Mouse (Mus musculus) lung, adult 2 months (tissue): Measurements from ENCODE around the gene Vgll4. TPM values are rescaled to one million over a fixed set of nuclear protein-coding genes. Genes with fewer than 3 reads are reported as not detected.
A peak's percentile ranks its signal among the peaks of the same experiment; 100 is the strongest.

Experiments used
- DNase-seq: peaks from one replicate; pipeline ENCODE4 v3.0.0; 2022
- H3K4me1 ChIP-seq: fragments of 200-500 bp; 2 replicates; pipeline ENCODE4 v1.6.1; 2011; ENCODE audit warnings: low read length; ENCODE audit not compliant: control insufficient read depth, insufficient read depth
- H3K4me3 ChIP-seq: fragments of 200-500 bp; replicated peaks from 2 replicates; pipeline ENCODE3; 2011; ENCODE audit warnings: low read depth, mild to moderate bottlenecking, control low read depth, low read length; ENCODE audit errors: extremely low read depth
- CTCF ChIP-seq: fragments of 200-500 bp; IDR thresholded peaks from 2 replicates; pipeline ENCODE4 v1.5.1; 2011; ENCODE audit warnings: mild to moderate bottlenecking, low read length, control low read depth; ENCODE audit not compliant: insufficient read depth
- POLR2A ChIP-seq: fragments of 200-500 bp; IDR thresholded peaks from 2 replicates; pipeline ENCODE4 v1.6.1; 2011; ENCODE audit warnings: low read depth, mild to moderate bottlenecking, control low read depth, low read length, borderline replicate concordance; ENCODE audit errors: extremely low read depth
- WGBS: fragments of 180-500 bp; shearing (Covaris S2); methylation state at CpG from one replicate; pipeline ENCODE4 v1.1.7; 2018; 5-methylcytosine and 5-hydroxymethylcytosine counted together
- polyA plus RNA-seq: library from polyadenylated mRNA; depleted of rRNA; stranded (reverse); fragments of >200 nt; gene quantifications from 2 replicates; pipeline ENCODE4 v1.2.3, GENCODE M21; 2012

Vgll4 gene
- polyA plus RNA-seq, 1 experiment, result 80.8 TPM

DNA sequence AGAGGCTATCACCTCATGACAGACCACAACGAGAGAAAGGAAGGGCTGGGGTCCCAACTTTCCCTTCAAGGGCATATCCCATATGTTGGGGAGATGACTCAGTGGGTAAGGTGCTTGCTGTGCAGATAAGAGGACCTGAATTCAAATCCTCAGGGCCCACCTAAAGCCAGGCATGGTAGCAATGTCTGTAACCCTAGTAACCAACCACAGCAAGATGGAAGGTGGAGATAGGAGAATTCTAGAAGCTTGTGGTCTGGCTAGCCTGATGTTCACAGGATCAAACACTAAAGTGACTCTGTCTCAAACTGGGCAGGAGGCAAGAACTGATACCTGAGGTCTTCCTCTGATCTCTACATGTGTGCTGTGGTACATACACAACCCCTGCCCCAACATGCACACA lies 9.9 kb upstream of the Vgll4 start:
- Histone ChIP-seq H3K4me3 (no peak overlapping the region), H3K4me1 (no peaks in the 10 kb centered on the region)
- DNase-seq, result no peak
- 58% methylated on average over 1 of the region's 1 CpGs for WGBS
- TF ChIP-seq POLR2A (no peak), CTCF (no peak)

DNA sequence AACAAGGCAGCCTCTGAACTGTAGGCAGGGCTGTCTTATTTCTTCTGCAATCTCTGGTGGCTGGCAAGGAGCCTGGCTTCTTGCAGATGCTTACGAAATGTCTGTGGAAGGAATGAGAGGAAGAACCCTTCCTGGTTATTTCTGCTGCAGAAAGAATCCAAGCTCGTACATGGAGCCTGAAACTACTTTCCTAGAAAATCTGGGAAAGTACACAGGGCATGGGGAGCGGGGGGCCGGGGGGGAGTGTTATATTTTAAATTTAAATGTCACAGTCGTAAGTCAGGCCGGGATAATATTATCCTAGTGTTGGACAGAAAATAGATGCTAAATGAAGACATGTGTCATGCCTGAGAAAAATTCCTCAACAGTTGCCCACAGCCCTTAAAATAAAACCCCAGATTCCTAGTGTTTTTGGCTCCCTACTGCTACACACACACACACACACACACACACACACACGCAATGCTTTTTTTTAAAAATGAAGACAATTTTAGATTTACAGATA lies 7.2 kb upstream of the Vgll4 start:
- 68% methylated on average over 7 of the region's 7 CpGs for WGBS
- Histone ChIP-seq H3K4me1 (no peaks in the 10 kb centered on the region), H3K4me3 (no peak overlapping the region)
- DNase-seq, result no peak
- TF ChIP-seq CTCF, result no peak
- TF ChIP-seq POLR2A, result no peak

DNA sequence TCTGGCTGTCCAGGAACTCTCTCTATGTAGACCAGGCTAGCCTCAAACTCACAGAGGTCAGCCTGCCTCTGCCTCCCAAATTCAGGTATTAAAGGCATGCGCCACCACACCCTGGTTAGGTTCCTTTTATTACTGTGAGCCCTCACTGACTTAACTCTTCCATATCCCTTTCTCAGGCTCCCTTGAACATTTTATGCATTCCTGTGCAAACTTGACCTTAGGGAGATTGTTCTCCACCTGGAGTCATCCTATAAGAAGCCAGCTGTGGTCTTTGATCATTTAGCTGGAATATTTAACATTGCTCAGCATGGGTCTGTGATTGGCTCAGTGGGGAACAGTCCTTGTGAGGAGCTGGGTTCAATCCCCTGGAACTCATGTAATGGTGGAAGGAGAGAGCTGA lies 4.5 kb upstream of the Vgll4 start:
- Histone ChIP-seq H3K4me3 (no peak overlapping the region), H3K4me1 (0 out of 2 replicates have a peak, but pooled peaks cover 3% of the 10 kb centered on the region)
- no peak for DNase-seq
- no peak for TF ChIP-seq CTCF
- TF ChIP-seq POLR2A, result no peak
- 93% methylated on average over 1 of the region's 1 CpGs for WGBS

DNA sequence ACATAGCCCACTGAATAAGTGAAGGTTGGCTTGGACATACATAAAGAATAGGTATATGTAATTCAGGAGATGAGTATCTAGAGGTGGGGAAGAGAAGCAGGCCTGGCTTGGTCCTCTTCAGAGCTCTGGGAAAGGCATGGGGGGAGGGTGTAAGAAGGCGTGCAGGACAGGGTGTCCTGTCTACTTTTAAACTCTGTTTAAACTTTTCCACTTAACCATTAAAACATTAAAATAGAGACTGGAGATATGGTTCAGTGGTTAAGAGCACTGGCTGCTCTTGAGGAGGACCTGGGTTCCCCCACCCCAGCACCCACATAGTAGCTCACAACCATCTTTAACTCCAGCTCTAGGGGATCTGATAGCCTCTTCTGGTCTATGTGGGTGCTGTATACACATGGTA lies 3.2 kb upstream of the Vgll4 start:
- Histone ChIP-seq H3K4me3 (no peak overlapping the region), H3K4me1 (0 out of 2 replicates have a peak, but pooled peaks cover 4% of the 10 kb centered on the region)
- TF ChIP-seq POLR2A (no peak), CTCF (no peak)
- WGBS, result 79% methylated on average over 1 of the region's 1 CpGs
- no peak for DNase-seq

DNA sequence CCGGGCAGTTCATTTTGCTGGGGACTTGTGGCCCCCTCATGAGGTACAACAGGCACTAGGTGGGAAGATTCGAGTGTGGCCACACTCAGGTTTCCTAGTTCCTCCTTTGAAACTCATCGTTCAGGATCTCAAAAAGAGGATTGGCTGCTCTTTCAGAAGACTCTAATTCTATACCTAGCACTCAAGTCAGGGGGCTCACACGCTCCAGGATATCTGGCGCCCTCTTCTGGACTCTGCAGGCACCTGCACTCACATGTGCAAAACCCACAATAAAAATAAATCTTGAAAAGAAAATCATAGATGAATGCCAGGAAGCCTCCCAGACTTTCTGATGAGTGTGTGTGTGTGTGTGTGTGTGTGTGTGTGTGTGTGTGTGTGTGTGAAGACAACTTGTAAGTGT lies 1.1 kb upstream of the Vgll4 start:
- 67% methylated on average over 5 of the region's 5 CpGs for WGBS
- H3K4me3 ChIP-seq, result no peak overlapping the region
- no peak for DNase-seq
- 0 out of 2 replicates have a peak, but pooled peaks cover 4% of the 10 kb centered on the region for H3K4me1 ChIP-seq
- TF ChIP-seq POLR2A (no peak), CTCF (peak; percentile 34)

DNA sequence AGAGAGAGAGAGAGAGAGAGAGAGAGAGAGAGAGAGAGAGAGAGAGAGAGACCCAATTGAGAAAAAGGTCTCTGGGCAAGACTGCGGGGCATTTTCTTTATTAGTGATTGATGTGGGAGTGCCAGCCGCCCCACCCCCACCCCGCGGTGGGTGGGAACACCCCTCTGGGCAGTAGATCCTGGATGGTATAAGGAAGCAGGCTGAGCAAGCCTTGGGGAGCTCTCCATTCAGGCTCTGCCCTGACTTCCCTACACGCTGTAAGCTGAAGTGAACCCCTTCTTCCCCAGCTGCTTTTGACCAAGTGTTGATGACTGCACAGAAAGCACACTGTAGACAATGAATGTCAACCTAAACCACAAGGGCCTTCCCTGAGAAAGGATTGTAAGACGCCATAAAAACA lies 592 bp upstream of the Vgll4 start:
- 27% methylated on average over 6 of the region's 6 CpGs for WGBS
- 0 out of 2 replicates have a peak, but pooled peaks cover 4% of the 10 kb centered on the region for H3K4me1 ChIP-seq
- H3K4me3 ChIP-seq, result no peak overlapping the region
- no peak for DNase-seq
- TF ChIP-seq CTCF, result no peak
- TF ChIP-seq POLR2A, result no peak

DNA sequence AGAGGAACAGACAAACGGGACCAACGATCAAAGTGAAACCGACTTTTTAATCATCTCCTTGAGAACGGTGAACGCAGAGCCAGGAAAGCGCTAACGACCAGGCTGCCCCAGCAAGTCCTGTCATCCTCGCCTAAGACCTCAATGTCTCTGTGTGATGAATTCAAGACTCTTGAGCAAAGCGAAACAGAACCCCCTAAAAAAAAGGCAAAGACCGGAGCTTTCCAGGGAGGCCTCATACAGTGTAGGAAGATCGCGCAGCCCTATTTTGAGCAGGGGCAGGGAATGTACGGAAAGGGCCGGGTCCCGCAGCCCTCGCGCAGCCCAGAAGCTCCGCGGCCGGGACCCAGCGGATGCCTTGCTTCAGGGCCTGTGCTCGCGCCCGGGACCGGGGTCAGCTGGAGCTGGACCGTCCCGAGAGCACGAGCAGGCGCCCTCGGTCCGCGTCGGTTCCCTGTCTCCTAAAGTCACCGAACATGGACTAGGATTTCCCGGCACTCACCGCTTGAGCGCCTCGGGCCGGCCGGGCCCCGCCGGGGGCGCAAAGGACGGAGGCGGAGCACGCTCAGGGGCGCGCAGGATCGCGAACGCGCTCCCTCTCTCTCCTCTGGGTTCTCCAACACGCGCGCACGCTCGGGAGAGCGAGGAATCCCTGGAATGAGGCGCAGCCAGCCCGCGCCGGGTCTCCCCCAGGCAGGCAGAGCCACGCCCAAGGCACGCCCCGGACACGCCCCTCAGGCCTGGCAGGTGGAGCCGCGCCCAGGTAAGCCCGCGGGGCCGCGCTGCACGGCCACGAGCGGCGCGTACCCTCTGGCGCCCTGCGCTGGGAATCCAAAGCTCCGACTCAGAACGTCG lies 1.2 kb downstream of the Vgll4 start:
- peak; percentile 66; the same call in 1 of the 2 replicates for TF ChIP-seq POLR2A
- TF ChIP-seq CTCF, result no peak
- under 1% methylated on average over 76 of the region's 82 CpGs for WGBS
- H3K4me3 ChIP-seq, result peak overlapping the region; percentile 74

DNA sequence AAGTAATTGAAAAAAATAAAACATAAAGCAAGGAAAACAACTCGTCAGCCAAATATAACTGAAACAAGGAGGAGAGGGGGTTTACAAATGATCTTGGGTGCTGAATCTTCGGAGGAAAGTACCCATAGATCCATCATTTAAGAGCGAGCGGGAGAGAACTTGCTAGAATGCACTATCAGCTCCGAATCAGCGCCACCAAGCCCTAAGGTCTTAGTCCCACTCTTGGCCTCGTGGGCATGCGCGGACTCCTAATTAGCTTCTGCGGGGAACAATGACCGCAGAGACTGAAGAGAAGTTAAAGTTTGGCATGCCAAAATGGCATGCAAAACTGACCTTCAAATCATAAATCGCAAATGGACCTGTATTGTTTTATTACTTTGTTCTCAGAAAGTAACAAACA lies 2.2 kb downstream of the Vgll4 start:
- TF ChIP-seq CTCF (no peak), POLR2A (no peak)
- peaks cover 4% of the 10 kb centered on the region for H3K4me1 ChIP-seq
- no peak for DNase-seq
- 54% methylated on average over 12 of the region's 12 CpGs for WGBS
- peak overlapping the region; percentile 2 for H3K4me3 ChIP-seq

More for the DNA sequence above, 1.2 kb downstream of the Vgll4 start:
- DNase-seq, result peak; percentile 93
- peaks cover 4% of the 10 kb centered on the region for H3K4me1 ChIP-seq

DNA sequence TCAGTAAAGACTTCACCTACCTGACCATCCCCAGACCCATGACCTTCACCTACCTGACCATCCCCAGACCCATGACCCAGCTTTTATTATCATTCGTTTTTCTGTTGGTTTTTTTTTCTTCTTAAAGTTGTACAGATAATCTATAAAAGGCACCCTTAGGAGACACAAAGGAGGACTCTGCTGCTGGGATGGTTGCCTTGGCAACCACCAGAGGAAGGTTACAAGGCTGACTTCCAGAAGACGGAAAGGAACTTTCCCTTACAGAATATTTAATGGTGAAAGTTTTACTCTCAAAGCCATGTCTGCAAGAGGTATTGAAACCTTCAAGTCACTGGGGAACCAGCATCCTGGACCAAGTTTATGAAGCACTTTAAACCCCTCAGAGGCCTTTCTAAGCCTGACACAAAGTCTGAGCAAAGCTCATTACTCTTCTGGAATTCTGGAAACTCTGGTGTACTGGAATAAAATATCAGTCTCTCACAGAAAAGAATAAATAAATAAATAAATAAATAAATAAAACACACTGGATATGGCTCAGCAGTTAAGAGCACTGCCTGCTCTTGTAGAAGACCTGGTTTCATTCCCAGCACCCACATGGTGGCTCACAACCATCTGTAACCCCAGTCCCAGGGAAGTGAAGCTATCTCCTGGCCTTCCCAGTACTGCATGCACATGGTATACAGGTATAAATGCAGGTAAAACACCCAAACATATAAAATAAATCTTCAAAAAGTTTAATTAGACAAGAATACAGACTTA lies 3.2 kb downstream of the Vgll4 start:
- no peak for DNase-seq
- Histone ChIP-seq H3K4me3 (no peak overlapping the region), H3K4me1 (peaks cover 5% of the 10 kb centered on the region)
- TF ChIP-seq POLR2A, result no peak
- WGBS, result 59% methylated on average over 2 of the region's 2 CpGs
